Mouse (Mus musculus): ENCODE data around the gene Gan. TPM values are rescaled to one million over a fixed set of nuclear protein-coding genes. Genes with fewer than 3 reads are reported as not detected.
A peak's percentile ranks its signal among the peaks of the same experiment; 100 is the strongest.

Gene Gan
- polyA plus RNA-seq, 1 experiment from 2014 or later = 0.60 TPM

DNA sequence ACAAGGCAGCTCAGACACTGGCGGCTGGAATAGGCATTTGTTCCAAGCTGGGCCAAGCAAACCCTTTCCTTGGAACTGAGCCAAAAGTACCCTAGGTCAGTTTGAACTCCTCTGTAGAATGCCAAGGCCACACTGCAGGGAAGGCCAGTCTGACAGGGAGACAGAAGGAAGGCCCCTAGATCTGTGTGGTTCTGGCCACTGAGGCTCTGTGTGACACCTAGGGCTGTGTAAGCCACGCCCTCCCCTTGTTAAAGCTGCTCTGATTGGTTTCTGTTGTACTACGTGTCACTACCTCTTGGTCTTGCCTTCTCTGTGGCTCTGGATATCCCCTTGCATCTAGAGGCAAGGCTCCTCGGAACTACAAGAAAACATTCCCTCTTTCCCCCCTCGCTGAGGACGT is 86.7 kb downstream of the Gan start:
- Histone ChIP-seq H3K9ac (replicated peaks) (no peak overlapping the region), H3K27me3 (ENCODE audit: insufficient read depth, low read length) (no peaks in the 10 kb centered on the region), H3K4me1 (ENCODE audit: insufficient read depth) (peaks cover 6% of the 10 kb centered on the region; the same call in 1 of the 2 replicates), H3K27ac (ENCODE audit: low read depth) (no peak overlapping the region), H3K9me3 (ENCODE audit: low read length) (no peaks in the 10 kb centered on the region), H3K4me2 (ENCODE audit: low read depth, low read length) (no peak overlapping the region), H3K4me3 (ENCODE audit: low read depth, low read length) (no peak overlapping the region), H3K36me3 (replicated peaks; ENCODE audit: insufficient read depth, low read length) (no peaks in the 10 kb centered on the region)
- 51% methylated on average over 6 of the region's 6 CpGs for WGBS (ENCODE audit: insufficient replicate concordance)
- TF ChIP-seq CTCF (IDR thresholded peaks at IDR 0.05; ENCODE audit: low read depth) (no peak), EP300 (IDR thresholded peaks at IDR 0.05; ENCODE audit: low read depth) (no peak)
- DNase-seq (no peak), ATAC-seq (no peak)

GRCm38 (mm10) chr8:117248341-117248740 is 90.4 kb downstream of the Gan start:
- no peak for DNase-seq

DNA sequence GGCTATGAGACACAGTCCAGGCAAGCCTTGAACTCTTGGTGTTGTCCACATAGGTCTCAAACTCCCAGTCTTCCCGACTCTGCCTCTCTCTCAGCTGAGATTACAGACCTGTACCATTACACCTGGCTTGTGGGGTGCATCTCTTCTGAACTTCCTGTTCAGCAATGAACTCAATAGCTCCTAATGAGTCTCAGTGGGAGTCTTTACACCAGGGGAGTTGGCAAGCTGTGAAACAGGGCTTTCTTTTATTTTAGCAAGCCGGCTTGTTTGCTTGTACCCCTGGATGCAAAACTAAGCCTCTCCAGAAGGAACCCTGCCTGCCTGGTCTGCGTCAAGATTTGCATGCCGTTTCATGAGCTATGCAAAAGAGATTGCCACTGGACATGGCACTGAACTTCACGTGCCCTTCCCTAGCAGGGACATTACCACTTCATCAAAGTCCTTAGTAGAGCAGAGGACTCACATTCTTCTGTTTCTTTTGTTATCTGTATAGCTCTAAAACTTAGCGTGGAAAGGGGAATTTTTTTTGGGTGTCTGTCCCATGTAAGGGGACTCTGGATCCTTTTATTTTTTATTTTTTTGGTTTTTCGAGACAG is 93.2 kb downstream of the Gan start:
- no peak overlapping the region for H3K27ac ChIP-seq (ENCODE audit: low read depth)
- H3K9ac ChIP-seq (replicated peaks) = no peak overlapping the region
- H3K9me3 ChIP-seq (ENCODE audit: low read length) = no peaks in the 10 kb centered on the region
- H3K4me3 ChIP-seq (ENCODE audit: low read depth, low read length) = no peak overlapping the region
- no peaks in the 10 kb centered on the region for H3K36me3 ChIP-seq (replicated peaks; ENCODE audit: insufficient read depth, low read length)
- no peak for ATAC-seq
- no peaks in the 10 kb centered on the region for H3K27me3 ChIP-seq (ENCODE audit: insufficient read depth, low read length)
- H3K4me1 ChIP-seq (ENCODE audit: insufficient read depth) = peaks cover 13% of the 10 kb centered on the region
- WGBS (ENCODE audit: insufficient replicate concordance) = 63% methylated on average over 7 of the region's 7 CpGs
- DNase-seq = no peak
- H3K4me2 ChIP-seq (ENCODE audit: low read depth, low read length) = no peak overlapping the region
- TF ChIP-seq EP300 (IDR thresholded peaks at IDR 0.05; ENCODE audit: low read depth) = no peak
- TF ChIP-seq CTCF (IDR thresholded peaks at IDR 0.05; ENCODE audit: low read depth) = no peak

More at GRCm38 (mm10) chr8:117248341-117248740, 90.4 kb downstream of the Gan start:
- TF ChIP-seq CTCF (IDR thresholded peaks at IDR 0.05; ENCODE audit: low read depth) (no peak), EP300 (IDR thresholded peaks at IDR 0.05; ENCODE audit: low read depth) (no peak)
- H3K4me2 ChIP-seq (ENCODE audit: low read depth, low read length) = no peak overlapping the region
- H3K4me1 ChIP-seq (ENCODE audit: insufficient read depth) = peaks cover 6% of the 10 kb centered on the region; the same call in 1 of the 2 replicates
- whole genome bisulfite sequencing (ENCODE audit: insufficient replicate concordance) = 22% methylated on average over 11 of the region's 11 CpGs
- H3K9me3 ChIP-seq (ENCODE audit: low read length) = no peaks in the 10 kb centered on the region
- ATAC-seq = peak; percentile 22; the same call in 1 of the 2 replicates
- H3K36me3 ChIP-seq (replicated peaks; ENCODE audit: insufficient read depth, low read length) = no peaks in the 10 kb centered on the region
- H3K27ac ChIP-seq (ENCODE audit: low read depth) = no peak overlapping the region
- no peak overlapping the region for H3K4me3 ChIP-seq (ENCODE audit: low read depth, low read length)
- H3K27me3 ChIP-seq (ENCODE audit: insufficient read depth, low read length) = no peaks in the 10 kb centered on the region
- no peak overlapping the region for H3K9ac ChIP-seq (replicated peaks)

DNA sequence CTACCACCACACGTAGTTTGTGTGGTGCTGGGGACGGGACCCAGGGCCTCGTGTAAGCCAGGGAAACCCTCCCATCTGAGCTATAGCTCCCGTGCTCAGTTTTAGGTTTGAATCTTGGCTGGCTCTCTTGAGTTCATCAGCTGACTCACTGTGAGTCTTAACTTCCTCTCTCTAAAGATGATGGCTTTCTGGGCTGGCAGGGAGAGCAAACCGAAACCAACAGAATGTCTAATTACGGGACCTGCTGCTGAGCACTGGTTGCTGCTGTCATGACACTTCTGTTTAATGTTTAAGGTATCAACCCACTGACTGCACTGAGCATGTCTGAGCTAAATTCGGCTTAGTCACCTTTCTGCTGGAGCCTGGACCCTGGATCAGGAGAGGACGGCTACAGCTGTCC is 94.7 kb downstream of the Gan start:
- ATAC-seq = no peak
- Histone ChIP-seq H3K9ac (replicated peaks) (no peak overlapping the region), H3K4me1 (ENCODE audit: insufficient read depth) (peaks cover 14% of the 10 kb centered on the region)

DNA sequence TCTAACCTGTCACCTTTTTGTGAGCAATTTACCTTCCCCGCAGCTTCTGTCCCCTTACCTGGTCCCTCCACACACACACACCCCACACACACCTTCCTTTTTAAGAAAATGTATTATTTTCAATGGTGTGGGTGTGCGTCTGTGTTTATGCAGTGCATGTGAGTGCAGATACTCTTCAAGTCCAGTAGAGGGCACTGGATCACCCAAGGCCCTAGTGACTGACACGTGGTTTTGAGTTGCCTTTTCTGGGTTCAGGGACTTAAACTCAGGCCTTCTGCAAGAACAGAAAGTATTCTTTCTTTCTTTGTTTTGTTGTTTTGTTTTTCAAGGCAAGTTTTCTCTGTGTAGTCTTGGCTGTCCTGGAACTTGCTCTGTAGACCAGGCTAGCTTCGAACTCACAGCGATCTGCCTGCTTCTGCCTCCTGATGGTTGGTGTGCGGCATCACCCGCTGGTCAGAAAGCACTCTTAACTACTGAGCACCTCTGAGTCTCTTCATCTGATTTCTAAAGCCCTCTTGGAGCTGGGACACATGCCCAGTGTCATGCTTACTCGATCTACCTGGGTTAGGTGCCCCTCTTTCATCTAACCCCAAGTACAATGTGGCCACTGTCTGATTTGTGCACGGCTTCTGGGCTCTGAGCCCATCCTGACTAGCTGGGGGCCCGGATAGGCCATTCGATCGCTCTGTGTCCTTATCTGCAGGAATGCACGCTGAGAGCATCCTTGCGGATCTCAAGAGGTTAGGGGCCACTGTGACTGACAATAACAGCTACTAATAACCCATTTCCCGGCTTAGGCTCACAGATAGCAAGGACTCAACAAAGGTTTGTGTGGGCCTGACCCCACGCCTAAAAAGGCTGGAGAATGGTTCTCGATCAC is 95.7 kb downstream of the Gan start:
- H3K27ac ChIP-seq (ENCODE audit: low read depth) = peak overlapping the region; percentile 34; the same call in 1 of the 2 replicates

More for the DNA sequence above, 94.7 kb downstream of the Gan start:
- no peak overlapping the region for H3K4me2 ChIP-seq (ENCODE audit: low read depth, low read length)
- DNase-seq = no peak
- no peaks in the 10 kb centered on the region for H3K9me3 ChIP-seq (ENCODE audit: low read length)
- no peak overlapping the region for H3K27ac ChIP-seq (ENCODE audit: low read depth)
- no peaks in the 10 kb centered on the region for H3K36me3 ChIP-seq (replicated peaks; ENCODE audit: insufficient read depth, low read length)
- H3K27me3 ChIP-seq (ENCODE audit: insufficient read depth, low read length) = no peaks in the 10 kb centered on the region
- 65% methylated on average over 8 of the region's 8 CpGs for WGBS (ENCODE audit: insufficient replicate concordance)
- H3K4me3 ChIP-seq (ENCODE audit: low read depth, low read length) = no peak overlapping the region
- no peak for TF ChIP-seq CTCF (IDR thresholded peaks at IDR 0.05; ENCODE audit: low read depth)
- TF ChIP-seq EP300 (IDR thresholded peaks at IDR 0.05; ENCODE audit: low read depth) = no peak

DNA sequence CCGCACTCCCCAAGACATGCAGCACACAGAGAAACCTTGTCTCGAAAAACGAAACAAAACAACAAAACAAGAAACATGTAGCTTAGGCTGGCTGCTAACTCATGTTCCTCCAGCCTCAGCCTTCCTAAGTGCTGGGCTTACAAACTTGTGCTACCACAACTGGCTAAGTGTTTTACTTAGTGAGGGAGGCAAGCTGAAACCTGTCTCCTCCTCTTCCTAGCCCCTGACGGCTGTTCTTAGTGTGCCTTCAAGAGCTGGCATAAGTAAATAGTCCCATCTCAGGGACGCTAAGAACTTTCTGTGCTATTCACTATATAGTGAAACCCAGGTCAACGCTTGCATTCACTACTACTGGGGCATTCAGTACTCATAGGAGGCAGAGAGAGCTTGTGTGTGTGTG is 96.6 kb downstream of the Gan start:
- Histone ChIP-seq H3K4me1 (ENCODE audit: insufficient read depth) (peaks cover 16% of the 10 kb centered on the region), H3K4me3 (ENCODE audit: low read depth, low read length) (no peak overlapping the region), H3K9me3 (ENCODE audit: low read length) (no peaks in the 10 kb centered on the region), H3K27ac (ENCODE audit: low read depth) (peak overlapping the region; percentile 34; the same call in 1 of the 2 replicates), H3K9ac (replicated peaks) (no peak overlapping the region), H3K27me3 (ENCODE audit: insufficient read depth, low read length) (no peaks in the 10 kb centered on the region), H3K4me2 (ENCODE audit: low read depth, low read length) (no peak overlapping the region), H3K36me3 (replicated peaks; ENCODE audit: insufficient read depth, low read length) (no peaks in the 10 kb centered on the region)
- TF ChIP-seq CTCF (IDR thresholded peaks at IDR 0.05; ENCODE audit: low read depth) = no peak
- no peak for TF ChIP-seq EP300 (IDR thresholded peaks at IDR 0.05; ENCODE audit: low read depth)
- DNase-seq (no peak), ATAC-seq (no peak)
- WGBS (ENCODE audit: insufficient replicate concordance) = 84% methylated on average over 6 of the region's 6 CpGs

More for the DNA sequence above, 95.7 kb downstream of the Gan start:
- DNase-seq (peak; percentile 44), ATAC-seq (no peak)
- Histone ChIP-seq H3K4me3 (ENCODE audit: low read depth, low read length) (no peak overlapping the region), H3K4me2 (ENCODE audit: low read depth, low read length) (no peak overlapping the region), H3K27me3 (ENCODE audit: insufficient read depth, low read length) (no peaks in the 10 kb centered on the region), H3K9ac (replicated peaks) (no peak overlapping the region), H3K36me3 (replicated peaks; ENCODE audit: insufficient read depth, low read length) (no peaks in the 10 kb centered on the region), H3K4me1 (ENCODE audit: insufficient read depth) (peaks cover 8% of the 10 kb centered on the region), H3K9me3 (ENCODE audit: low read length) (no peaks in the 10 kb centered on the region)
- peak; percentile 59 for TF ChIP-seq CTCF (IDR thresholded peaks at IDR 0.05; ENCODE audit: low read depth)
- peak; percentile 81 for TF ChIP-seq EP300 (IDR thresholded peaks at IDR 0.05; ENCODE audit: low read depth)
- 79% methylated on average over 17 of the region's 17 CpGs for whole genome bisulfite sequencing (ENCODE audit: insufficient replicate concordance)
